Mouse (Mus musculus): ENCODE results near the gene Thap4. TPM values are rescaled to one million over a fixed set of nuclear protein-coding genes. Genes with fewer than 3 reads are reported as not detected.

The Thap4 gene
- polyA plus RNA-seq (2017; shearing (Covaris generic)): 20.1 TPM

DNA sequence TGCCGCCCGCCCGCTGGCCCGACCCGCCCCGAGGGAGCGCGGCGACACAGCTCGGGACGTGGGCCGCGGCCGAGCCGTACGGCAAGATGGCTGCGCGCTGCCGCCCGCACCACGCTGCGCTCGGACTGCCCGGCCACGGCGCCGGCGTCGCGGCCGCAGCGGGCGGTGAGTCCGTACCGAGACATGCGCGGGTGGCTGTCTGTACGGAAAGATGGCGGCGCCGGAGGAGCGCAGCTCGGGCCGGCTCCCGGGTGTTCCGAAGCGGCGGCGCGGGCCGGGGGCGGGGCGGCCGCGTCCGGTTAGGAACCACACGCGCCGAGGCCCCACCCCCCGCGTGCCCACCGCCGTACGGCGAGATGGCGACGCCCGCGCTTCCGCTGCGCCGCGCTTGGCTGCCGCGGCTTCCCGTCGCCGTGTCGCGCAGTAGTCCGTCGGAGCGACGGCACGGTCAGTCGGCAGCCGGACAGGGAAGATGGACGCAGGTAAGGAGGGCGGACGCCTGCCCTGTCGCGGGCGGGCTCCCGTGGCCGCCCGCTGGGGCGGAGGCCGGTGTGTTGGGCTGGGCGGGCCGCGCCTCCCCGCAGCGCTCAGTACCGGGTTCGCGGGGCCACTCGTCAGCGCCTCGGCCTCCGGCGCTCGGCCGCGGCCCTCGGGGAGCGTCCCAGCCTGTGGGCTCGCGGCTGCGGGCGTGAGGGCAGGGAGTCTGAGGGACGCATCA, at the start of gene Thap4:
Thap4 (minus strand) TSS at position 292 of the 718 bp plus-strand sequence.

DNA sequence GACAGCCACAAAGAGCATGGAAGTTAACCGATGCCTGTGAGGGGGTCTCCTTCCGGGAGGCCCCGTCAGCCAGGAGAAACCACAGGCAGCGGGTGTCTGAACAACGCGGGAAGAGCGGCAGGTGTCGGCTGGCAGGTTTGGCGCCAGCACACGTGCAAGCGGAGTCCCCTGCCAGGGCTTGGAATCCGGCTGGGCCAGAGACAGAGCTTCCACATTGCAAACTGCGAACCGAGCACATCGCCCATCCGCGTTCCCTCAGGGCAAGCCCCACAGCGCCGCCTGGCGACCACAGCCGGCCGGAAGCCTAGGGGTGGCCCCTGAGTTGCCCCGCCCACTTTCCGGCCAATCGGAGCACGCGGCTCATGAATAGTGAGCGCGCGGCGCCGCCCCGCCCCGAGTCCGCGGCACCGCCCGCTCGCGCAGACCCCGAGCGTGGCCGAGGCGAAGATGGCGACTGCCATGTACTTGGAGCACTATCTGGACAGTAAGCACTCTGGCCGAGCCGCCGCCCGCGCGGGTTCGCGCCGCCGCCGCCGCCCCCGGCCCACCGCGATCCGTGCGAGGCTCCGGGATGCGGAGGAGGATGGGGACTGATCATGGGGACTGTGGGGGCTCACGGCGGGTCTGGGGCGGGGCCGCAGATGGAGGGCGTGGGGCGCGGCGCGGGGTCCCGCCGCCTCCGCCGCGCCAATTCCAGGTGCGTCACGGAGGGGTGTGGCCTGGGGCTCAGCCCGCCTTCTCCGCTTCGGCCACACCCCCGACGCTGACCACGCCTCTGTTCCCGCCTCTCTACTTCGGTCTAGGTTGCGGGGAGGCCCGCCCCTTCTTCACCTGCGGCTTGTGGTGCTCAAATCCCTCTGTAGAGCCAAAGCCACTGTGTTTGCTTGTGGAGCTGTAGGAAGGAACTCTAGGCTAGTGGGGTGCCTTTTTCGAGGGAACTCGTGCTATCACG, 49.2 kb upstream of the Thap4 start, which contains the start of gene Ing5:
Ing5 (plus strand) TSS at position 410 of the 952 bp plus-strand sequence.

GRCm38 (mm10) chr1:93801741-93802238, 47.1 kb upstream of the Thap4 start, which contains the start of gene Dtymk:
Gene Dtymk (minus strand): TSS chr1:93801934.

GRCm38 (mm10) chr1:93751290-93751689, 3.4 kb downstream of the Thap4 start, which contains the start of gene Atg4b:
Gene Atg4b (plus strand): TSS chr1:93751500.

GRCm38 (mm10) chr1:93685401-93686244, 69.0 kb downstream of the Thap4 start, which contains the start of gene Bok:
Gene Bok (plus strand): TSS chr1:93685660.

GRCm38 (mm10) chr1:93658559-93658958, 96.1 kb downstream of the Thap4 start, which contains the start of gene Stk25:
Gene Stk25 (minus strand): TSS chr1:93658659.

Other genes with a start within 250 kb of the Thap4 start
- 2.5 TPM for gene Farp2, start 242.8 kb downstream of the Thap4 start, polyA plus RNA-seq (2017; shearing (Covaris generic))
- gene Stk25, start 96.2 kb downstream of the Thap4 start, polyA plus RNA-seq (2017; shearing (Covaris generic)): 136 TPM
- 0.99 TPM for gene Bok, start 69.2 kb downstream of the Thap4 start, polyA plus RNA-seq (2017; shearing (Covaris generic))
- gene Atg4b, start 3.4 kb downstream of the Thap4 start, polyA plus RNA-seq (2017; shearing (Covaris generic)): 108 TPM
- gene Dtymk, start 47.1 kb upstream of the Thap4 start, polyA plus RNA-seq (2017; shearing (Covaris generic)): 36.8 TPM
- gene Ing5, start 49.1 kb upstream of the Thap4 start, polyA plus RNA-seq (2017; shearing (Covaris generic)): 51.6 TPM
- 18.7 TPM for gene D2hgdh, start 70.0 kb upstream of the Thap4 start, polyA plus RNA-seq (2017; shearing (Covaris generic))
- not detected for gene Gal3st2, start 106.4 kb upstream of the Thap4 start, polyA plus RNA-seq (2017; shearing (Covaris generic))
- gene Gal3st2b, start 163.4 kb upstream of the Thap4 start, polyA plus RNA-seq (2017; shearing (Covaris generic)): 0.23 TPM
- 0.09 TPM for gene Gal3st2c, start 235.6 kb upstream of the Thap4 start, polyA plus RNA-seq (2017; shearing (Covaris generic))